Mouse (Mus musculus) adrenal gland, postnatal 36 days (tissue): Measurements from ENCODE around the gene Gm20388. TPM values are rescaled to one million over a fixed set of nuclear protein-coding genes. Genes with fewer than 3 reads are reported as not detected.
A peak's percentile ranks its signal among the peaks of the same experiment; 100 is the strongest.

Source experiments
- DNase-seq, 2 experiments: peaks; one replicate each; pipeline ENCODE4 v3.0.0; 2021; ENCODE audit warnings: mixed read lengths in 1 of 2
- total RNA-seq, 2 experiments: library from RNA; stranded (reverse); gene quantifications; 2 replicates each; pipeline ENCODE4 v1.2.3; 2021

Gm20388 gene
- total RNA-seq, 2 experiments from 2014 or later: 2.4 to 7.4 TPM

GRCm38 (mm10) chr8:122891440-122891839 lies 2980.8 kb downstream of the Gm20388 start:
- DNase-seq: no peak

- peak; percentile 72 to 77 for DNase-seq
These were observed 2982.8 kb downstream of the Gm20388 start for GRCm38 (mm10) chr8:122893451-122893850.

GRCm38 (mm10) chr8:122896317-122896716 lies 2985.7 kb downstream of the Gm20388 start:
- no peak for DNase-seq

GRCm38 (mm10) chr8:122897200-122897599 lies 2986.6 kb downstream of the Gm20388 start:
- DNase-seq: no peak

DNA sequence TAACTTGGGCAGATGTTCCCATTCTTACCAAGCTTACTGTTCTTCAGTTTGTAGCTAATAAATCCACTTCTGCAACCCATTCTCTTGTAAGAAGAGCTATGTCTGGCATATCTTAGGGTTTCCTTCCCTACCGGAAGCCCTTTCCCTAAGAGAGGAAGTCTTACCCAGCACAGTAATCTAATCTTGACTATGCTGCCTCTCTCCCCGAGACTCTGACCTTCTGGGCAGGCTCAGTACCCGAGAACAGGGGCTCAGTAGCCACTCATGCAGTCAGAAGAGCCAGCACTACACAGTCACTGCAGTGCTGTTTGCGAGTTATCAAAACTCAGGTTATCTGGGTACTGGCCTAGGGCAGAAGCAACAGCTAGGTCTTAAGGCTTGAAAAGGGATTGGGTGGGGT lies 2987.4 kb downstream of the Gm20388 start:
- no peak for DNase-seq

GRCm38 (mm10) chr8:122898473-122898872 lies 2987.8 kb downstream of the Gm20388 start:
- peak in 1 of 2 experiments; percentile 28 for DNase-seq

- no peak for DNase-seq
These were observed 2988.4 kb downstream of the Gm20388 start for GRCm38 (mm10) chr8:122899085-122899484.

GRCm38 (mm10) chr8:122901476-122901875 lies 2990.8 kb downstream of the Gm20388 start:
- peak in 1 of 2 experiments; percentile 33 for DNase-seq

- peak; percentile 56 to 62 for DNase-seq
These were observed 2991.4 kb downstream of the Gm20388 start for GRCm38 (mm10) chr8:122901892-122902515.

- peak; percentile 73 to 74 for DNase-seq
These were observed 2991.9 kb downstream of the Gm20388 start for GRCm38 (mm10) chr8:122902581-122902980.

DNA sequence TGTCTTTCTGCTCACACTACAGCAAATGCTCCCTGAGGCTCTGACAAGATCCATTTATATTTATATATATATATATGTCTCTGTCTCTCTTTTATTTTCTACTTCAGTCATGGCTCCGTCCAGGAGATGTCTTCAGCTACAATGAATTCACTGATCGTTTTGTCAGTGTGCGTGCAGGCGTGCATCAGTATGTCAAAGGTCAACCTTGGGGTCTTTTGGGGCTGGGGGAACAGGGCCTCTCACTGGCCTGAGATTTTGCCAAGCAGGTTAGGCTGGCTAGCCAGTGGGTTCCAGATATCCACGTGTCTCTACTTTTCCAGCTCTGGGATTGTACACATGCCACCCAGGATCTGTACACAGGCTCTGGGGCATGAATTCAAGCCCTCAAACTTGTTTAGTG lies 2992.4 kb downstream of the Gm20388 start:
- no peak for DNase-seq

- no peak for DNase-seq
These were observed 2993.9 kb downstream of the Gm20388 start for GRCm38 (mm10) chr8:122904496-122904895.

GRCm38 (mm10) chr8:122905346-122905745 lies 2994.7 kb downstream of the Gm20388 start:
- DNase-seq: peak; percentile 75 to 86

DNA sequence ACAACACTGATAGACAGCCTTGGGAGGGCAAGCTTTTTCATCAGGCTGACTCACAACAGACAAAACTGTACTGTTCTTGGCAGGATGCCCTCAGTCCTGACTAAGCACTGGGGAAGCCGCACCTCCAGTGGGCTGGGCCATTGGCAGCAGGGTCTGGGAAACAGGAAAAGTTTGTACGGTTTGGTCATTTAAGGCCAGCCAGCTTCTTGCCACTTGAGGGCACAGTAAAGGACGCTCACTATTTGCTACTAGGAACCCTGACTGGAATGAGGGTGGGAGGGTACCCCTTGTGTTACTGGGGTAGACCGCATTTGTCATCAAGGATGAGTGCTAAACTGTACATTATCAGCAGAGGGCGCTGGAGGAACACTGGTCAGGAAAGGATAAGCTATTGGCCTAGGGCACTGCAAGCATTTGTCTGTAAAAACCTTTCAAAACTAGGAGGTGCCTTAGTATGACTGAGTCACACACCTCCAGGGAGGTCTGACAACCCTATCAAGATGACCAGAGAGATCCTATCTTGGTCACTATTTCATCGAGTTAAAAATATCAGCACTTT lies 2995.9 kb downstream of the Gm20388 start:
- DNase-seq: peak; percentile 95

DNA sequence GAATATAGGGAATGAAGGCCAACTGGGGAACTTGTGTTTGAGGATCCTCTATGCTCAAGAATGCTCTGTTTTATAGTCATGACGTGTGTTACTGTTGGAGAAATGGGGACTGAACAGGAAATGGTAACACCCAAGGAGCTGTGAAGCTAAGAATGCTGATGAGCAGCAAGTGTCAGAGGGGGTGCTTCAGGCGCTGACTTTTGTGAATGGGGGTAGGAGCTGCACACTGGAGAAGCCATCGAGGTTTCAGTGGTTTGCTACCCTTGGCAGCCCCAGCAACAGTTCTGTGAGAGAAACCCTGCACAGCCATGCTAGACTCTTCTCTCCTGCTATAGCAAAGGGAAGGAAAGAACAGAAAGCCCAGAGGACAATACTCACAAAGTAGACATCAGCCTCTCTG lies 3001.5 kb downstream of the Gm20388 start:
- no peak for DNase-seq

DNA sequence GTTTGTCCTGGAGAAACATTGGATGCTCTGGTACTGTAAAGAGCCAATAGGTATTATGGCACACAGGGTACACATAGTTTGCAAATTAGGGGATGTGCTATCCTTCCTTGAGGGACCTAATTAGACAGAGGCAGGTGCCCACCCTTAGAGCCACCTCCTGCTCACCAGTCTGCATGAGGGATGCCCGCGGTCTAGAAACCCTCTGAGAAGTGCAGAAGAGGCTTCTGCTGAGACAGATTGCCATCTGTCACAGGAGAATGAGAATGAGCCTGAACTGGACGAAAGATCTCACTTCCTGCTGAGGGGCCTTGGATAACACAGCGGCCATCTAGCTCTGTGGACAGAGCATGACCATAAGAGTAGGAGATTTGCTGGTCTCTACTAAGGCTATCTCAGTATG lies 3002.2 kb downstream of the Gm20388 start:
- no peak for DNase-seq

DNA sequence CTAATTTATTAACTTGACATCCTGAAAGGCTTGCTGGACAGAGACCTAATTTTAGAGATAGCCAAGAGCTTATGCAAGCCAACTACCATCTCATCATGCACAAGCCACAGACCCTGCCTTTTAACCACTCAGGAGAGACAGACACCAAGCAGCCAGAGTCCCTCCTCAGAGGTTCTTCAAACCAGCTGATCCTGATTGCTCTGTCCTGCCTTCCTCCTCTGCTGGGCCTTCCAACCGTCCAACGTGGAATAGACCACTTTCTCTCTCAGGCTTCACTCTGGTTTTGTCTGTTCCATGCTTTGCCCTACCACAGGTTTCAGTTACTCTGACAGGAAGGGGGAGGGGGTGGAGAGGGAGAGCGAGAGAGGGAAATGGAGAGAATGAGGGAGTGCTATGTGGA lies 3006.1 kb downstream of the Gm20388 start:
- DNase-seq: no peak

DNA sequence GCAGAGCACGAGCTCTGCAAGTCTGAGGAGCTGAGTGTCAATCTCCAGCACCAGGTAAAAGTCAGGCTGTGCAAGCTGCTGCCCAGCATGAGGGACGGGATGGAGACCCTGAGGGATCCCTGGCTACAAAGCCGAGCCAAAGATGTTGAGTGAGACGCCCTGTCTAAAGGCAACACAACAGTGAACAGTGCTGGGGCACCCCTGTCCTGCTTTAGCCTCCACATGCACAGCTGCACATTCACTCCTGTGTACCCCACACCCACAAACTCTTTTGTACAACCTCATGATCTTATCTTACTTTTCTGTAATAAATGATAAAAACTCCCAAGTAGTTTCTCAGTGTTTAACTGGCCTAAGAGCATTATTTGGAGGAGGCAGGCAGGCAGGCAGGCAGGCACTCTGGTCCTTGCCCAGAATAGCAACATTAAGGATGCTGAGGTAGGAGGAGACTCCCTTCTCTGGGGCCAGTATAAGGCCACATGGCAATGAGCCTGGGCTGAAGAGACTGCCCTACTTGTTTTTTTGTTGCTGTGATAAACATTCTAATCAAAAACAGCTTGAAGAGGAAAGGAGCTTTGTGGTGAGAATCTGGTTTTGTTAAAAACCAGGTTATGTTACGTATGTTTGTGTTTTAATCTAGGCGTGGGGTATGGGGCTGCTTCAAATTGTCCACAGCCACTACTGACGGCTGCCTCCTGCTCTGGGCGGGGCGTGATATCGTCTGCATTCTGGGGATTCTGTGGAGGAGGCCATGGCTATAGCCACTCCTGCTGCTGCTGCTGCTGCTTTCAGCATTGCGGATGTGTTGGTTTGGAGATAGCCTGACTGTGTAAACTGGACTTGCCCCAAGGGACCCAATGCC lies 3007.1 kb downstream of the Gm20388 start:
- peak in 1 of 2 experiments; percentile 27 for DNase-seq

GRCm38 (mm10) chr8:122918438-122919107 lies 3007.9 kb downstream of the Gm20388 start:
- DNase-seq: no peak

GRCm38 (mm10) chr8:122920890-122921289 lies 3010.2 kb downstream of the Gm20388 start:
- no peak for DNase-seq

DNA sequence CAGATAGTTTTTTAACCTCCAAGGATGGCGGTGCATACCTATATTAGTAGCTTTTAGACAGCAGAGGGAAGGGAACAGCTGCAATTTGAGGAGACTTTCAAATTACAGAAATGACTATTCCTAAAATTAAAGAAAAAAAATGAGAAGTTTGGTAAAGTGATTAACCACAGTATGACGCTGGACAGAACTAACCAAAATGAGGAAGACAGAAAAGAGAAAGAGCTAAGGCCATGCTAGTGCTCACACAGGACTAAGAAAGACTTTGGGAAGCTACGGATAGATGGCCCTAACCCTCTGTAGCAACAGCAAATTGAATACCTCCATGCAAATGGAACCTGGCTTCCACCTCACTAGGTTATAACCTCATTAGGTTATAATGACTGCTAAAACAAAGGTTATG lies 3012.3 kb downstream of the Gm20388 start:
- no peak for DNase-seq

- peak in 1 of 2 experiments; percentile 34 for DNase-seq
These were observed 3012.9 kb downstream of the Gm20388 start for GRCm38 (mm10) chr8:122923431-122924090.
